Mouse (Mus musculus) liver, embryonic 16.5 days (tissue): ENCODE data around the gene Kat6b. TPM values are rescaled to one million over a fixed set of nuclear protein-coding genes. Genes with fewer than 3 reads are reported as not detected.

ENCODE experiments used
- ATAC-seq: fragments of 200-750 bp; cut with Nextera tagmentation; 2 replicates; pipeline ENCODE4 v1.8.0; 2017; ENCODE audit warnings: low read depth, mild to moderate bottlenecking, moderate number of reproducible peaks, moderate library complexity
- H3K27ac ChIP-seq: fragments of 300-500 bp; sonication (generic); 2 replicates; pipeline ENCODE4 v1.5.1; 2014; ENCODE audit warnings: mild to moderate bottlenecking, low read length
- H3K27me3 ChIP-seq: fragments of 300-500 bp; sonication (generic); 2 replicates; pipeline ENCODE4 v1.6.1; 2014; ENCODE audit warnings: low read depth, low read length, mixed read lengths; ENCODE audit not compliant: control insufficient read depth, insufficient read depth
- H3K36me3 ChIP-seq: fragments of 300-500 bp; sonication (generic); 2 replicates; pipeline ENCODE4 v1.6.1; 2014; ENCODE audit warnings: mild to moderate bottlenecking; ENCODE audit not compliant: control insufficient read depth, insufficient read depth
- H3K4me1 ChIP-seq: fragments of 300-500 bp; sonication (generic); 2 replicates; pipeline ENCODE4 v1.6.1; 2014; ENCODE audit warnings: low read depth, low read length, mixed read lengths; ENCODE audit not compliant: control insufficient read depth
- H3K4me2 ChIP-seq: fragments of 300-500 bp; sonication (generic); 2 replicates; pipeline ENCODE4 v1.6.1; 2014; ENCODE audit warnings: low read depth, low read length, mixed read lengths
- H3K4me3 ChIP-seq: fragments of 300-500 bp; sonication (generic); 2 replicates; pipeline ENCODE4 v1.5.1; 2014; ENCODE audit warnings: low read depth, mild to moderate bottlenecking, low read length
- H3K9ac ChIP-seq: fragments of 300-500 bp; sonication (generic); 2 replicates; pipeline ENCODE4 v1.6.1; 2014; ENCODE audit warnings: low read depth, low read length
- H3K9me3 ChIP-seq: fragments of 300-500 bp; sonication (generic); replicated peaks from 2 replicates; pipeline ENCODE4 v1.6.1; 2016; ENCODE audit warnings: low read length; ENCODE audit not compliant: control insufficient read depth
- WGBS: fragments of 180-500 bp; shearing (Covaris S2); extraction: QIAGEN DNeasy Blood & Tissue Kit; methylation state at CpG from one replicate; pipeline ENCODE4 v1.1.7; 2014; ENCODE audit not compliant: insufficient replicate concordance; 5-methylcytosine and 5-hydroxymethylcytosine counted together
- polyA plus RNA-seq: library from polyadenylated mRNA; unstranded; fragments of >200 nt; fragmentation: Nextera tagmentation; extraction: Ambion mirVana; gene quantifications from 2 replicates; pipeline ENCODE4 v1.2.1, GENCODE M21; 2015

Gene Kat6b
- polyA plus RNA-seq, 1 experiment from 2014 or later: 1.7 TPM

- H3K4me2 ChIP-seq: no peak overlapping the region
- no peak for ATAC-seq
- H3K36me3 ChIP-seq: no peaks in the 10 kb centered on the region
- no peak overlapping the region for H3K9ac ChIP-seq
- peaks cover 15% of the 10 kb centered on the region for H3K4me1 ChIP-seq
- H3K4me3 ChIP-seq: no peak overlapping the region
- H3K9me3 ChIP-seq: no peaks in the 10 kb centered on the region
- H3K27ac ChIP-seq: no peak overlapping the region
- no peaks in the 10 kb centered on the region for H3K27me3 ChIP-seq
- WGBS: 68% methylated on average over 3 of the region's 3 CpGs
Observed at GRCm38 (mm10) chr14:21523851-21524441, 42.7 kb downstream of the Kat6b start.

DNA sequence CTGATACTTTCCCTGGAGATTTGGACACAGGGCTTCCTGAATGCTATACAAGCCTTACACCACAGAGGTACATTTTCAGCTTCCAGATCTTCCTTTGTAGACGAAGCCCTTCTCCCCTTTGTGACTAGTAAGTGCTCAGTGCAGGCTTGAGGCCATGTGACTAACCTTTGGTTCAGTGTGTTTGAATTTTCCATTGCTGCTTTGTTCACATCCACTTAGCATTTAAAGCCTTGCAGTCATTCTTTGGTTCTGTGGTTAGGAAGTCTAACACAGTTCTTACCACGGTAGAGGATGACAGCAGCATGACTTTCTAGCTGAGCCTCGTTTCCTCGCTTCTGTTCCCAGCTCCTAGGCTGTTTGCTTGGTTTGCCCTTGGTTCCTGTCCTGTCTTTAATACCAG is 44.4 kb downstream of the Kat6b start:
- no peak overlapping the region for H3K4me2 ChIP-seq
- H3K4me3 ChIP-seq: no peak overlapping the region
- H3K9ac ChIP-seq: no peak overlapping the region
- ATAC-seq: no peak
- no peak overlapping the region for H3K27ac ChIP-seq
- H3K9me3 ChIP-seq: no peaks in the 10 kb centered on the region
- H3K4me1 ChIP-seq: peaks cover 4% of the 10 kb centered on the region
- H3K36me3 ChIP-seq: no peaks in the 10 kb centered on the region
- no peaks in the 10 kb centered on the region for H3K27me3 ChIP-seq
- 48% methylated on average over 4 of the region's 4 CpGs for WGBS

- ATAC-seq: no peak
- 69% methylated on average over 4 of the region's 4 CpGs for WGBS
Observed at GRCm38 (mm10) chr14:21533566-21533965, 52.3 kb downstream of the Kat6b start.

DNA sequence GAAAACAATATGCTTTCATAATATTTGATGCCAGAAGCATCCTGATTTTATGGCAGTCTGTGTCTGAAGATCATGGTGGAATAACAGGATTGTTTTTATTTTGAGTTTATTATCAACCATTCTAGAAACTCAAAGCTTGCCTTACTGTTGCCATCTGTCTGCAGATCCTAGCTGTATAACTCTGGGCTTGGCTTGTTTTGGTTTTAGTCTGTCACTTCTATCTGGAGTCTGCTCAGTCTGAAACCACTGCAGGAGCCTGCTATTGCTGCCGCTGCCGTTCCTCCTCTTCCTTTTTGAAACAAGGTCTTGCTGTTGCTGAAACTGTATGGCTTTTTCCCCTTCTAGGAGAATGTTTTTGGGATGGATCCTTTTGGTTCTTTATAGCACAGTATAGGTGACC is 52.8 kb downstream of the Kat6b start:
- H3K36me3 ChIP-seq: no peaks in the 10 kb centered on the region
- H3K27me3 ChIP-seq: no peaks in the 10 kb centered on the region
- no peak overlapping the region for H3K9ac ChIP-seq
- H3K4me1 ChIP-seq: no peaks in the 10 kb centered on the region
- H3K27ac ChIP-seq: no peak overlapping the region
- H3K9me3 ChIP-seq: no peaks in the 10 kb centered on the region
- WGBS: 73% methylated on average over 2 of the region's 2 CpGs
- no peak overlapping the region for H3K4me3 ChIP-seq
- ATAC-seq: no peak
- no peak overlapping the region for H3K4me2 ChIP-seq

More at GRCm38 (mm10) chr14:21533566-21533965, 52.3 kb downstream of the Kat6b start:
- H3K36me3 ChIP-seq: no peaks in the 10 kb centered on the region
- no peak overlapping the region for H3K4me2 ChIP-seq
- no peak overlapping the region for H3K9ac ChIP-seq
- no peaks in the 10 kb centered on the region for H3K4me1 ChIP-seq
- H3K27me3 ChIP-seq: no peaks in the 10 kb centered on the region
- no peak overlapping the region for H3K27ac ChIP-seq
- no peak overlapping the region for H3K4me3 ChIP-seq
- H3K9me3 ChIP-seq: no peaks in the 10 kb centered on the region

DNA sequence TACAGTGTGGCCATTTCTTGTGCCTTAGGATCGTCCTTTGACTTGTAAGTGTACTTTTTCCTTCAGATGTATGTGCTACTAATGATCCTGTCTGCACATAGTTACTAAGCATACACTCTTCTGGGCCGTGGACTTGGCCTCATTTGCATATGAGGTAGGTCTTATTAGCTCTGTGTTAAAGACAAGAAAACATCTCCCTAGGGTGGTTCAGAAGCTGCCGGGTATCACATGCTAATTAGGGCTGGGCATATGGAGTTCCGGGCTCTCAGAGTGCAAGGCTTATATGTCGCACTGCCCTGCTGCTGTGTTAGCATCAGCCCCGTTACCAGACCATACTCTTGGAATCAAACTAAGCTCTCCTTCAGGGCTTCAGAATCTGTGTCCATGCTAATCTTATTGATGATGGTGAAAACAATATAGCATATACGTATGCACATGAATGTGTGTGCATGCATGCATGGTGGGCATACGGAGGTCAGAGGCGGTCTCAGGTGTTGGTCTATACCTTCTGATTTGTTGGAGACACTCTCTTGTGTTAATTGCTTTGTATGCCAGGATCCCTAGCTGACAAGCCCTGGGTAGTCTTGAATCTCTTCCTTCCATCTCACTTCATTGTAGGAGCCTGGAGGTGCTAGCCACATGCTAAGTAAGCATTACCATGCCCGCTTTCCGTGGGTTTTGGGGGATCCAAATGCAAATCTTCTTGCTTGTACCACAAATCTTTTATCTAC is 53.5 kb downstream of the Kat6b start:
- Histone ChIP-seq H3K4me1 (no peaks in the 10 kb centered on the region), H3K9me3 (no peaks in the 10 kb centered on the region), H3K4me3 (no peak overlapping the region), H3K36me3 (no peaks in the 10 kb centered on the region), H3K27ac (no peak overlapping the region), H3K9ac (no peak overlapping the region), H3K4me2 (no peak overlapping the region), H3K27me3 (no peaks in the 10 kb centered on the region)
- ATAC-seq: no peak
- 79% methylated on average over 11 of the region's 11 CpGs for WGBS

DNA sequence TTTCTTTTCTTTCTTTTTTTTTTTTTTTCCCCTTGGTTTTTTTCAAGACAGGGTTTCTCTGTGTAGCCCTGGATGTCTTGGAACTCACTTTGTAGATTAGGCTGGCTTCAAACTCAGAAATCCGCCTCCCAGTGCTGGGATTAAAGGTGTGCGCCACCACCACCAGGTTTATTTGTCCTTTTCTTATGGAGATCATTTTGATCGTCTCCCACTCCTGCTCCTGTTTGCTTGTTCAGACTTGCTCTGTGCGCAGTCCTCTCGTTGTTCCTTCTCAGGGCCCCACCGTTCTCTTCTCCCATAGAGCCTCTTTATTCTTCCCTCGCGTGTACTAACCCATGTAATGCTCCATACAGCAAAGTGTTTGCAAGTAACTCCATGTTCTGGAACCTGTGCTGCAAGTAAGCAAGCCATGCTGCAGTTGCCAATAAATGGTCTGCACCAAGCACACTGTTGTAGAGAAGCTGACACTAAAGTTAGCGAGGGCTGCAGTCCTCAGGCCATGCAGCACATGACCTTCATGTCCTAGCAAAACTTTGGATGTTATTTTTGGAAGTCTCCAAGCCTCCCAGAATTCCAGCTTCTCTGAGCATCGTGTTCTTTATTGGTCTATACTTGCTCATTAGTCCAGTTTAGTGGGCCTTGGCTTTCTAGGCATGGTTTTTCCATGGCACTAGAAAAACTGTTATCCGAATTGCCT is 55.4 kb downstream of the Kat6b start:
- H3K4me3 ChIP-seq: no peak overlapping the region
- no peak for ATAC-seq
- H3K27me3 ChIP-seq: no peaks in the 10 kb centered on the region
- H3K27ac ChIP-seq: no peak overlapping the region
- no peaks in the 10 kb centered on the region for H3K9me3 ChIP-seq
- H3K4me2 ChIP-seq: no peak overlapping the region
- H3K4me1 ChIP-seq: no peaks in the 10 kb centered on the region
- 75% methylated on average over 11 of the region's 11 CpGs for WGBS
- H3K9ac ChIP-seq: no peak overlapping the region
- H3K36me3 ChIP-seq: no peaks in the 10 kb centered on the region

DNA sequence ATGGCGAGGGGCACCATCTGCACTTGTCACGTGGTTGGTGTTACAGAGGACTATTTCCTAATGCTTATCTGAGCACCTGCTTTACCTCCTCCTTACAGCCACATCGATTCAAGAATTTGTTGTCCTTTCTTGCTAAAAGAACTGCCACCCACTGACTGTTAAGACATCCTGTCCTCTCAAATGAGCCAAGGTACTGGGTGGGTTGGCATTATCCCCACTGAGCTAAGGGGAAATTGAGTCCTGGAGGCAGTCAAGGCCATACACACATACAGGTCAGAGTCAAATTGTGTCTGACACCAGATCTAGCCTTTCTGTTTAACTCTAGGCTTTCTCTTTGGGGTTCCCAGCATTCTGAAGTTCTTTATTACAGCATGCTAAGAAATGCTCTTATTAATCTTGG is 56.6 kb downstream of the Kat6b start:
- 53% methylated on average over 3 of the region's 3 CpGs for WGBS
- no peak overlapping the region for H3K4me2 ChIP-seq
- no peak for ATAC-seq

DNA sequence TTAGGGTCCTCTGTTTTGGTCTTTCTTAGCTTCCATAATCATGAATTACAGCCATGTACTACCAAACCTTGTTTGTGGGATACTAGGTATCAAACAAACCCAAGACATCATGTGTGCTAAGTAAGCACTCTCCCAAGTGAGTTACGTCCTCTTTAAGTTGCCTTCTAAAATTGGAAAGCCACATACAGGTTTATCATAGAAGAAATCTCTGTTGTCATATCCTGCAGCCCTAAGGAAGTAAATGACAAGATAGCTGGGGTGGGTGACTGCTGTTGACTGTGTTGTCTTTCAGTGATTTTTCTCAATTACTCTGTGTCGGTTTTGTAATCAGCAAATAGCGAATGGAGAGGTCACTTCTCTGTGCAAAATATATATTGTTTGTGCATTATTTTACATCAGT is 58.5 kb downstream of the Kat6b start:
- Histone ChIP-seq H3K27ac (no peak overlapping the region), H3K9ac (no peak overlapping the region), H3K36me3 (no peaks in the 10 kb centered on the region; the same call in 1 of the 2 replicates), H3K9me3 (no peaks in the 10 kb centered on the region), H3K4me3 (no peak overlapping the region), H3K4me1 (no peaks in the 10 kb centered on the region), H3K4me2 (no peak overlapping the region), H3K27me3 (no peaks in the 10 kb centered on the region)
- WGBS: 50% methylated on average over 3 of the region's 3 CpGs
- no peak for ATAC-seq

More for the DNA sequence above, 56.6 kb downstream of the Kat6b start:
- Histone ChIP-seq H3K9ac (no peak overlapping the region), H3K9me3 (no peaks in the 10 kb centered on the region), H3K27me3 (no peaks in the 10 kb centered on the region), H3K27ac (no peak overlapping the region), H3K36me3 (no peaks in the 10 kb centered on the region; the same call in 1 of the 2 replicates), H3K4me3 (no peak overlapping the region), H3K4me1 (no peaks in the 10 kb centered on the region)

DNA sequence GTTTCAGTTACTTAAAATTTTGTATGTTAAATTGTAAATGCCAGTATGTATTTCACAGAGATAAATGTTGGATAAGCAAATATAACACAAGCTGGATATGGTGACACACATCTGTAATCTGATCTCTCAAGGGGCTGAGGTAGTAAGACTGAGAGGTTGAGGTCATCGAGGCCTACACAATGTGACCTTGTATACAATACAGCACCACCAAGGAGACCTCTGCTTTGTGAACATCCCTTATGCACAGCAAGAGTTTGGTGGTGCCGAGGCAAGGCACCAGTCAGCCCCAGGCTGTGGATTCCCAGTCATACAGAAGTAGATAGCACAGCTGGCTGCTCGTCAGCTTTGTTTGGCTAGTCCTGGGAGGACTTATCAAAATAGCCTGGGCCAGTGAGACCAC is 59.1 kb downstream of the Kat6b start:
- Histone ChIP-seq H3K9me3 (no peaks in the 10 kb centered on the region), H3K27ac (no peak overlapping the region), H3K36me3 (no peaks in the 10 kb centered on the region; the same call in 1 of the 2 replicates), H3K4me1 (no peaks in the 10 kb centered on the region), H3K9ac (no peak overlapping the region), H3K27me3 (no peaks in the 10 kb centered on the region), H3K4me2 (no peak overlapping the region), H3K4me3 (no peak overlapping the region)
- ATAC-seq: no peak
- WGBS: 59% methylated on average over 3 of the region's 3 CpGs
